Mouse (Mus musculus) right cerebral cortex, postnatal 25 days (tissue): ENCODE results near the gene Rac2.

Experiments
- DNase-seq: peaks from one replicate; pipeline ENCODE4 v3.0.0; 2022

Rac2 gene

GRCm38 (mm10) chr15:78515759-78516158, 56.8 kb downstream of the Rac2 start:
- no peak for DNase-seq

GRCm38 (mm10) chr15:78514393-78515146, 58.0 kb downstream of the Rac2 start:
- peak; percentile 77 for DNase-seq

- no peak for DNase-seq
These were observed 59.6 kb downstream of the Rac2 start for GRCm38 (mm10) chr15:78513019-78513418.

GRCm38 (mm10) chr15:78511951-78512350, 60.6 kb downstream of the Rac2 start:
- no peak for DNase-seq

- no peak for DNase-seq
These were observed 61.8 kb downstream of the Rac2 start for GRCm38 (mm10) chr15:78510736-78511135.

- DNase-seq: no peak
These were observed 62.4 kb downstream of the Rac2 start for GRCm38 (mm10) chr15:78510121-78510576.

- no peak for DNase-seq
These were observed 63.2 kb downstream of the Rac2 start for GRCm38 (mm10) chr15:78509297-78509899.
